Mouse (Mus musculus): ENCODE measurements at regions not wholly inside any gene's neighbourhood (a gene's known extent, or its start where the extent isn't known, plus 50 kb on each side); places are given as distances from the start of the nearest gene placed in this dataset.
A peak's percentile ranks its signal among the peaks of the same experiment; 100 is the strongest.

DNA sequence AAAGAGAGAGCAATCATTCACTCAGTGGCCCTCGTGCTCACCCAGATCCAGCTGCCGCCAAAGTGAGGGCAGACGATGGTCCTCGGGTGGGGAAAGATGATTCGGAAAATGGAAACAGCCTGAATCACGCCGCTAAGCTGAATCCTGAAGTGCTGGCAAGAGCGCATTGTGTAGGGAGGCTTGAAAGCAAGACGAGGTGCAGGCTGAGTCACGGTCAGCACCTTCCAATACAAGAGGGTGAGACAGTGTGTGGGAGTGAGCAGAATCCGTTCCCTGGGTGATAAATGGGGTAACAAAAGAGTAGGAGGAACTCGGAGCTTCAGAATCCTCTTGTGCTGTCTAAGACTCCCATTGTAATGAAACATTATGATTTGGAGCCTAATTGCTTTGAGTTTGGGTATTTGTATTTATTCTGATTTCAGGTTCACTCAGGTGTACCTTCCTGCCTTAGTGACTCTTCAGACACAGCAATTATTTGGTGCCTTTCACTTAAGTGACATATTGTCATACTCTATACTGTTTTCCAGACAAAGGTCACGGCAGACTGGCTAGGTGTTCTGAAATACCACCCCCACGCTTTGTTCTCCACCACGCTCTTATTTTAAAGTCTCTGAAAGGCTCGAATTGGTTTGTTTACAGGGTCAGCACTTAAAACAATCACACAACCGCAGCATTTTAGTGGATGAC is 70.0 kb downstream of the Mbip start:
- DNase-seq (ENCODE audit: low spot score in 2 of 2), result peak; percentile 63 to 65

DNA sequence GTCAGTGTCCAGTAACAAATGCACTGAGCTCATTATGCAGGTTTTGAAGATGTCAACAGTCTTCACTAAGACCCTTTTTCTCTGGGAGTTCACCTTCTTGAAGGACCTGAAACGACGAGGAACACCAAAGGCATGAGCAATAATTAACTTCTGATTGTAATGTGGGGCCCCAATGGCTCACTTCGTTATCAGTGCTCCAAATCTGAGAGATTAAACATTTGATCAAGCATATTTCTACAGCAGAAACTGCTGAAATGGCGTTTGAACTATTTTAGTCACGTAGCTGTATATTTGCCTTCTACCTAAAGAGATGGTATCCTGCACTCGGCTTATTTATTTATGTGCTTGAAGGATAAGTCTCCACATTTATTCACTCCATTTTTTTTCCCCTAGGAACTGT is 80.6 kb downstream of the Mbip start:
- no peak for DNase-seq (ENCODE audit: low spot score in 2 of 2)

DNA sequence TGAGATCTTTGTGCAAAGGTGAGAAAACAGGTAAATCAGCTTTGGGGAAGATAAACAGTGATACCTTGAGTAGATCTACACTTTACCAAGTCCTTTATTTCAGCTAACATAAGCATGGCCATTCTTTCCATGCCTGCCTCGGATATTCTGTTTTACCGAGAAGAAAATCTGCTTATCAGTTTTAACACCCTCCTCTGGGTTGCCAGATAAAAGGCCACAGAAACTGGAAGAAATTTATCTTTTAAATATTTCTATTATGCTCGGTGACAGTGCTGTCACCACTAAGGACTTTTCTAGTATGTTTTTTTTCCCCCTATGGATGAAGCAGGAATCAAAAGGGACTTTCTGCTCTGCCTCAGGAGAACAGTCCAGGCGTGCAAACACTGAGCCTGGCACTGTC is 84.2 kb downstream of the Mbip start:
- DNase-seq (ENCODE audit: low spot score in 2 of 2), result no peak

DNA sequence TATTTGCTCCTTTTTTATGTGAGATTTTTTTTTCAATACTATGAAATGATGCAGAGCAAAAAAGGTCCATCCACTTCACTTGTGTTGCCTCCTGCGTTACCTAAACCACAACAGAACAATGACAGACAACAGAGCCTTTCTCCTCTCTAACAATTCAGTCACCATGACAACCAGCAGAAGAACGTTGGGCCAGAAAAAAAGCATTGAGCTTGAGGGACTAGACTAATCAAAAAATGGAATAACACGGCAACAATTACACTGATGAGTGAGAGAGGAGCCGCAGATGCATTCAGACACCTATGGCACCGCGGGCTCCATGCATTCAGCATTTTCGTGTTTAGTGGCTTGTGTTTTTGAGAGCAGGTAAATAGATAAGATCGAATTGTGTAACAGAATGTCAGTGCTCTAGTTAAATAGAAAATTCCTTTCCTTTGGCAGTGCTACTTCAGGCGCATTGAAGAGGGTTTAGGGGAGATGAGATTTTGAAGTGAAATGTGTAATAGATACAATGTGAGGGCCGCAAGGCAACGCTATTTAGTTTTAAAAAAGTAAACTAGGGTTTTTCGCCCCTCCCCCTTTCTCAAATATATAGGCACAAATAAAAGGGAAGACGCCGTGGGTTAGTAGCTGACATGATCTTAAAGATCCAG is 87.2 kb downstream of the Mbip start:
- peak in 1 of 2 experiments; percentile 3 for DNase-seq (ENCODE audit: low spot score in 2 of 2)

DNA sequence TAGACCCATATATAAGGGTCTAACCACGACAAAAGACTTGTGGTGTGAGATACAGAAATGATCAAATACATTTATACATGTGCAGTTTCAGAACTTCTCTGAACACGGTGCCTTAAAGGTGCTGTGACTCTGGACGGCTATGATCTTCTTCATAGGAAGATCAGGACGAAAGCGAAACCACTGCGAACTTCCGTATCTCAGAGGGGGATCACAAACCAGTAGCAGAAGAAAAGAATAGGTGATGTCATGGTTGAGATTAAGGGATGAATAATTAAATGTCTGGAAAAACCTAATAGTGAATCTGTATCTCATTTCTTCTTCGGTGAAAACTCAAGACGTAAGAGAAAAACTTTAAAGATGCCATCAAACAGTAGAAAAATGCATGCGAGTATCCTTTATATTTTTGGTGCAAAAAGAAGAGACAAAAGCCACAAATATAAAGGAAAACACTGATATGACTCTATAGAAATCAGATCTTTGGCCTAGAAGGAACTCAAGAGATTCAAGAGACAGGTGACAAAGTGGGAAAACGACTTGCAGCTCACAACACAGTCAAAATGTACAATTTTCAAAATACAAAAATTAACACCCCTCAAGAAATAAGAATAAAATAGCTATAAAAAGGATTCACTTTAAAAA is 89.3 kb downstream of the Mbip start:
- no peak for DNase-seq (ENCODE audit: low spot score in 2 of 2)

DNA sequence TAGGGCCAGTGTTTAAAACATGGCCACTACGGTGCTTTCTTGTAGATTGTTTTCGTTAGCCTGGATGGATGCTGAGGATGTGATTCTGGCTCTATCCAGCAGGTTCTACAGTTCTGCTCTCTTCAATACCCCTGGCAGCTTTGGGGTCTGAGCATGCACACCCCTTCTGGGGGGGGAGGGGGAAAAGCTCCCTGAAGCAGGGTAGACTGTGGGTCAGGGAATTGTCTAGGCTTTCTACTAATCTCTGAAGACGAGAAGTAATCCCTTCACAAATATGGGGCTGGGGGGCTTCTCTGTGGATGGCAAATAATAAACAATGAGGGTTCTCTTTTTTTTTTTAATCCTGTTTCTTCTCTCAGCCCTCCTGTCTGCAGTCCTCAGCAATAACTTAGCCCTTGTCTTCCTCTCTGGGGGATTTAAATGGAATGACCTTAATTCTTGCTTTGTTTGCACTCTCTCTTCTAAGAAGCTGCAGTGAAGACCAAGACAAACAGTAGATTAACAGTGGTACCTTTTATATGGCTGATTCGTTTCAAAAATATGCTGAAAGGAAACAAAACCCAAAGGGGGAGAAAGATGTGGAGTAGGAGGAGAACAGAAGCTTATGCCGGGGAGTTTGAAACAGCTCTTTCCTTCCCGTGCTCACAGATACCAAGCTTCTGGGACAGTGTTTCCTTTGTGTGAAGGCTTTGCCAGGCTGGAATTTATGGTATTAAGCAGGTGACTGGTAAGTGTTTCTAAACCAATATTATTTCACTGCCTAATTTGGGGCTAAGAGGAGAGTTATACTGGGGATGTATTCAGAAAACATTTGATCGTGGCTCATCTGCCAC is 92.9 kb downstream of the Mbip start:
- no peak for DNase-seq (ENCODE audit: low spot score in 2 of 2)

DNA sequence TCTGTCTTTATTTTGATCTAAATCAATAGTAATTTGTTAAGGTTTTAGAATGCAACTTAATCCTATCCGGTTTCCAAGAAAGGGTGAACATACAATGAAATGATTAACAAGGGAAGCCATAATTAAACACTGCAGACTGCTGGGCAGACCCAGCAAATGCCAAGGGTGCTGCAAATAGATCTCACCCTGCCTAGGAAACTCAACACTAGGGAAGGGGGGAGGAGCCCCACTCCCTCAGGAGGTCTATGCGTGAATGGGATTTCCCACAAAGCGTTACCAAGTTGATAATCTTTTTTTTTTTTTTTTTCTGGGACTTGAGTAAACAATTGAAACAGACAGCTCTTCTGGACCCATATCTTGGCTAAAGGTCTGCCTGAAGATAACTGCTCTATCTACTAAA is 95.4 kb downstream of the Mbip start:
- no peak for DNase-seq (ENCODE audit: low spot score in 2 of 2)

DNA sequence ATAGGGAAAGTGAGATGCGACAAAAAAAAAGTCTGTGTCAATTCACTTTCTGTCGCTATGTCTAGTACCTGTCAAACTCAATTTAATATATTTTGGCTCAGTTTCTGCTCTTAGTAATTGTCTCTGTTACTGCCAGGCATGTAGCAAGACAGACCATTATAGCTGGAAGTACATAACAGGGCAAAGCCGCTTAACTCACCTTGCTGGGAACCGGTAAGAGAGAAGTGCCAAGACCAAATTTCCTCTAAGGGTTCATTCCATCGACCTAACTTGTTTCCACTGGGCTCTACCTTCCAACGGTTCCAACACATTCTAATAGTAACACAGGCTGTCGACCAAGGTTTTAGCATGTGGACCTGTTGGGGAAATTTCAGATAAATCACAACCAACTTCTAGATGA is 99.3 kb downstream of the Mbip start:
- DNase-seq (ENCODE audit: low spot score in 2 of 2), result no peak

DNA sequence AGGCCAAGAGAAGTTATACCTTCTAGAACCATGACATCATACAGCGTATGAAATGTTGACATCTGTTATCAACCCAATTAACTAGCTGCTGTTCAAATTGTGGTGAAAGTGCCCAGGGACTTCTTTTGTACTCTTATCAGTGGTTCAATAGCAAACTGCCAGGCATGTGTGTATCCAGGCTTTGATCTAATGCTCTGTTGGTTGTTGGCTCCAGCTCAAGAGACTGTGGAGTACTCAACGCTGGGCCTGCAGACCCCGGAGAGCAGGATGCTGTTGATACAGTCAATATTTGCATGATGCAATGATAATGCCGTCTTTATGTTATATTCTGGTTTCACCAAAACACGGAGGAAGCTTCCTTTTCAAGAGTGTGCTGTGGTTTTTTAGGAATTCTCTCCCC is 102.9 kb downstream of the Mbip start:
- DNase-seq (ENCODE audit: low spot score in 2 of 2), result no peak

DNA sequence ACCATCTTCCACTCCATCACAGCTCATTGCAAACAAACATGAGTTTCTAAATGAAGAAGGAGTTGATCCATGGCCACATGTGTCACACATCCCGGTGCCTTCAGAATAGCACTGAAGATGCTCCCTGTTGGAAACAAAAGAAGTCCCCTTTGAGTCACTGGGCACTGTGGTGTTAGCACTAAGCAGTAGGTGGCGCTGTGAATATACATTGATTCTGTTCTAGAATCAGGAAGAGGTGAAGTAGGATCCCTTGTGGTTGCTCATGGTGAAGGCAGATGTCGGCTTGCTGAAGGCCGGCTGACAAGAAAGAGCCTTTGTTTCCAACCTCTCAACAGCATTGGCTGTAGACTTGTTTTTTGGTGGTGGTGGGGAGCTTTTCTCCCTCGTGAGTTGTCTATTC is 104.0 kb downstream of the Mbip start:
- peak; percentile 52 to 55 for DNase-seq (ENCODE audit: low spot score in 2 of 2)

DNA sequence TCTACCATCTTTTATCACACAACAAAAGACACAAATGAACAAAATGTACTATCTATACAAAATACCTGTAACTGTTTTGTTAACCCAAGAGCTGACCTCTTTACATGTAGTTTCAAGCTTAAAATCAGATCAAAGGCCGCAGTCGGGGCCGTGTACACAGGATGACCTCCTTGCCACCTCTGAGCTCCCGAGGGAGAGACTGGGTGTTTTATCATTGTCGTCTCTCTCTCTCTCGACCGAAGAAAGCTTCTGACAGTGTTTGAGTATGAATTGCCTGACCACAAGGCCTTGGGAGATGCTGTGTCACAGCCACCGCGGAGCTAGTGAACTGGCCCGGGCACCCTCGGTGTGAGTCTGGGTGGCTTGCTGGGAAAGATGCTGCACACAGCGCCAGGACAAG is 105.5 kb downstream of the Mbip start:
- DNase-seq (ENCODE audit: low spot score in 2 of 2), result no peak

DNA sequence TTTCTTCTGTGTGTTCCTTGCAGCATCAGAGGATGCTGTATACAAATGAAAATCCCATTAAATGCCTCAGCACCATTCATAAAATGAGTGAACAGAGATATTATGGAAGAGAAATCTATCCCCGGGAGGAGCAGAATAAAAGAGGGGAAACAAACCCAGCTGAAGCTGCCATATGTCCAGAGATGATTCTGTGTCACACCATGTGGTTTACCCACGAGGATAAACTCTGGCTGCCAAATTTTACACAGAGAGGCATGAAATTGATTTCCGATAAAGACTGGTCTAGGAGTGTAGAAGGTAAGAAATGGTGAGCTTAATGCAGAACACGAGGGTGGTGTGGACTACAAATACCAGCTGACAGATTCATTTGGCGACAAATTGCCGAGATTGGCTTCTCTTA is 111.1 kb downstream of the Mbip start:
- no peak for DNase-seq (ENCODE audit: low spot score in 2 of 2)

DNA sequence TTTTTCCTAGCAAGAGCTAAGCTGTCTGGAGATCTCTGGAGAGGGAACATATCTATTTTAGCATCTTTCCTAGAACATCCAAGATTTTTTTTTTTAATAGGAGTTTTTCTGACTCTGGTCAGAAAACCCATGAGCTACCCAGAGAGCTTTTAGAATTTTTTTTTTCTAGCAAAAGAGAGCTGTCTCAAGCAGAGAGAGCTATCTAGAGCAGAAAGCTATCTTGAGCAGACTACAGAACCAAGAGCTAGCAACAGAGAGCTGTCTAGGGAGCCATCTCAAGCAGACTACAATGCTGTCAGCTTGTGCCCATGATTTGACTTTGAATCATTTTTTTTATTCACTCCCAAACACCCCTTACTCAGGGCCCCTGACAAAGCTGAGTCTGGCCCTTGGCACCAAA is 112.5 kb downstream of the Mbip start:
- DNase-seq (ENCODE audit: low spot score in 2 of 2), result no peak

DNA sequence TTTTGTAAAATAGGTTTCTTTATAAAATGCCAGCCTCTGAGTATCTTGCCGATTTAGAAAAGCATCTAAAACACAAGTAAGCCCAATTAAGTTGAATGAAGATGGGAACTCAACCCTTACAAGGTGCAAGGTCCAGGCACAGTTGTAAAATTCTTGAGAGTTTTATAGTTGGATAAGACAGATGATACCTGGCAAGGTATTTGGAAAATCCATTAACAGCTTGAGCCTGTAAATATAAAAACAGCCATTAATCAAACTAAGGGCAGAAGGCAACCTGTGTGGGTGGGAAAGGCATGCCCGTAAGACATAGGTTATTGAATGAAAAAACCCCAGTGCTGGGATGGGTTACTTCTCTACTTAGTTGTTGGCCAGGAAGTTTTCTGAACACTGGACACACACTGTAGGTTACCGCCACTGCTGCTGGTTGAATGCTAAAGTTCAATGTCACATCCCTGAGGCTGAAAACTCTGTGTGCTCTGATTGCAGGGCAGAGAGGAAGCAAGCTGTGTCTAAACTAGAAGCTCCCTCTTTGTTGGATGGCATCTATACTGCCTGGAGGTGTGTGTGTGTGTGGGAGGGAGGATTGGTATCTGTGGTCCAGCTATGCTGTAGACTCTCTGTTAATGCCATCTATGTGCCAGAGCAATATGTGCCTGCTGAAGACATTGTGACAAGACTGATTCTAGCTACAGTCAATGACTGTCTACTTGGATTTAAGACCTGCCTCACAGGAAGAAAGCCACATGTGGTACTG is 121.4 kb downstream of the Mbip start:
- DNase-seq (ENCODE audit: low spot score in 2 of 2), result no peak

DNA sequence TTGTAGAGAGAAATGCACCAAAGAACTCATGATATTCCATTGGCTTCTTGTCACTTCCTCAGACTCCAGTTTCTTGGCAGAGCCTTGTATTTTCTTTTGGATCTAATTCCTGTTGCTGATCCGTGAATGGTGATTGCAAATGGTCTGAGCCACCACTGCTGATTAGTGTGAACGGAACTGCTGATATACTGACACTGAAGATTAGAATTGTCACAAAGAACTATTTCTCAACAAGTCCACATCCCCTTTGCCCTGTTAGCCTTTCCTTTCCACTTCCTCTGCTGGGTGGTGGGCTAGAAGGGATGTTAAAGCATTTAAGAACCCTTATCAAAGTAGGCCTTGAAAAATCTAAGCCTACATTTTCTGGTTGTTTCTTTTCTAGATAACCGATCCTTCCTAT is 152.2 kb downstream of the Mbip start:
- no peak for DNase-seq (ENCODE audit: low spot score in 2 of 2)

DNA sequence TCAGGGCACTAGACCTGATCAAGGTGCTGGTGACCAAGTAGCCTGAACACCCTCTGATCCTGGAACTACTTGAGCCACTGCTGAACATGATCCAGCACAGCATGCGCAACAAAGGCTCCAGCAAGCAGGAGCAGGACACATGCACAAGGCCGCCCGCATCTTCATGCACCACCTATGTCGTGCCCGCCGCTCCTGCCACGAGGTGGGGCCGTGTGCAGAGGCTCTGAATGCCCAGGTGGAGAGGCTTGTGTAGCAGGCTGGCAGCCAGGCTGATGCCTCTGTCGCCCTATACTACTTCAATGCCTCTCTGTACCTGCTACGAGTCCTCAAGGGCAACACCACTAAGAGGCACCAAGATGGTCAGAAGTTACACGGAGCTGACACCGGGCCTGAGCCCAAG is 156.1 kb downstream of the Mbip start:
- no peak for DNase-seq (ENCODE audit: low spot score in 2 of 2)

DNA sequence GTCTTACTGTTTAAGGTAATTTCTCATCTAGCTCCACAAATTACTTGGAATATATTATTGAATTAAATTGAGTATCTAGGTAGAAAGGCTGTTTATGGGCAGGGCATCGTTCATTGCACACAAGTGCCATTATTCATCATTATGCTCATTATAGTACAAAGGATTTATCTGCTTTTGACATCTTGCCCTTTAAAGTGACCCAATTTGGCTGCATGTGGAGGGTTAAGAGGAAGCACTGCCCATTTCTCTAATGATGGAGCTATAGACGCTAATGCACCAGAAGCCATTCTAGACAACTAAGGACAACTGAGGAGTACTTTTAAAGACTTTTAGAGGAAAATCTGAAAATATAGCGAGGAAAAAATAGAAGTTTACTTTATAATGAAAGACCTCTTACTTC is 185.0 kb downstream of the Mbip start:
- DNase-seq (ENCODE audit: low spot score in 2 of 2), result no peak

DNA sequence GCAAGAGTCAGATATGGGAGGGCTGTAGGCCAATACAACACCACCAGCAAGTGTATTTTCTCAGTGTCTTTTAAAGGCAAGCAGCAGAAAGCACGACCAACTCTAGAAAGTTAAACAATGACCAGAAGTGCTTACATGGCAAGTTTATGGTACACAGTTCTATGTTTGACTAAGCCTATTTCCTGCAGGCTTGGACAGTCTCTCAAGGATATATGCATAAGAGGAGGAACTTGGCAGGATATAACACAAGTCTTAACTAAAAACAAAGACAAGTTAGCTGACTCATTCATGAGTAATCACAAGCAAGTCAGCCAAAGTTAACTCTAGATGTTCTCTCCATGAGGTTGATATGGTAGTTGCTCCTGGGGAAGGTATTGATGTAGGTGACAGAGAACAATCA is 201.3 kb downstream of the Mbip start:
- no peak for DNase-seq (ENCODE audit: low spot score in 2 of 2)

DNA sequence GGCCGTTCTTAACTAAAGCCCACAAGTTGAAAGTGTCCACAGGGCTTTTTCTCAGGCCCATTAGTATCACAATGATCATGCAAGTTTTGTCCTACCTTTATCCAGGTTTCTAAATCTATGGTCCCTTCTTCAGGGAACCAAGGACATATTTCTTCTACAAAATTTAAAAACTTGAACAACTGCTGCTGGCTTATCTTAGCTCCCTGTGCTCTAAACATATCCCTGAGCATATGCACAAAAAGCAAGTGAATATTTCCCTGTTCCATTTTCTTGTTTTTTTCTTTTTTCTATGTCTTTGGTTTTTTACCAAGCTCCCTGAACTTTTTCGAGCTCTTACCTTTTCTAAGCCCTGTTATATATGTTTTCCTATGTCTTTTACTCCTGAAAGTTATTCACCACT is 201.9 kb downstream of the Mbip start:
- DNase-seq (ENCODE audit: low spot score in 2 of 2), result no peak

DNA sequence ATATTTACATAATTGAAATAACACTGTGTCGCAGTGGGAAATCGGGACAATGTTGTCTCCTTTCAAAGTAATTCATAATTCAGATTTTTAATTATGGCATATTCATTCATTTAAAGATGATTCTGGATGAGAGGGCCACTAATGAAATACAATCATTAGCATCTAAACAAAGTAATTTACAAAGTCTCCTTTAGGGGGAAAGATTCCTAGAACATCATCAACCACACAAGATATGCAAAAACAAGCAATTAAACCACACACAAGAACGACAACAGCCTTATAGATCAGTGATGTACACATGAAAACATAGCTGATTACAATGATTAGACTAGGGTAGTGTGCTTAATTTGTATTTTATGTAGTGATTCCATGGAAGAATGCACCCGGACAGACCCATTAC is 231.2 kb downstream of the Mbip start:
- no peak for DNase-seq (ENCODE audit: low spot score in 2 of 2)

DNA sequence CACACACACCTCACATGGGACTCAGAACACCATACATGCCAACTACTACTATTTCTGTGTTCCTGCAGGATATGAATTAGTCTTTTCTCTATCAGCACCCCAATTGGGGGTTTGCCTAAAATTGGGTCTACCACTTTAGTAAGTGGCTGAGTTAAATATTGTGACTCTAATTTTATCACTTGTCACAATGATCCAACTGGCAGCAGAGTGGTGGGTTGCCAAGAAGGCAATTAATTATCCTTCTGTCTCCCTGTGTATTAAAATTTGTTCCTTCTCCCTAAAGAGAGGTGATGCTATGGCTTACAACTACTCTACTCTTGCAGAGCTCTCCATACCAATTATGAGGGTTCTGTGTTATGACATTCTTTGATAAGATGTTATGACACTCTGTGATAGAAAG is 245.3 kb downstream of the Brms1l start:
- DNase-seq (ENCODE audit: low spot score in 2 of 2), result no peak

DNA sequence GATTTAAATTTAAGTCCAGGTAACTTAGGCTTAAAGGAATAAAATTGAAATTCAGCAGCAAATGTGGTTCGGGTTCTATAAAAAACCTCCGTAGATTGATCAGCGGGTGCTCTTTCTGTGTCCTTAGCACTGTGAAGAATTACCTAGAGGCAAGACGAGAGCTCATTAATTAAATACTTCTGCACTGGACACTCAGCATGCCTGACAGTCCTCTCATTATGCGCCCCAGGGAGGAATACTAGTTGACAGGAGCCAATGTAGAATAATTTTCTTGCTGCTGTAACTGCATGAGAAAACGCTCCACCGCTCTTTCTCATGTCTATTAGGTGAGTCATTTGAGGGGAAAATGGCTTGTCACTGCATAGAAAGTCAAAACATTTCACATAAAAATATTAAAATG is 228.1 kb downstream of the Brms1l start:
- no peak for DNase-seq (ENCODE audit: low spot score in 2 of 2)

Data from frontal cortex, postnatal 36 days (tissue).